Mouse (Mus musculus) layer of hippocampus, adult 18-20 months (tissue): Measurements from ENCODE around the gene Spc25. TPM values are rescaled to one million over a fixed set of nuclear protein-coding genes. Genes with fewer than 3 reads are reported as not detected.

Experiments
- DNase-seq, 2 experiments: peaks; one replicate each; pipeline ENCODE4 v3.0.0; 2022; ENCODE audit warnings: low spot score in 2 of 2
- total RNA-seq, 2 experiments: library from RNA; stranded (reverse); gene quantifications; 2 replicates each; pipeline ENCODE4 v1.2.3; 2021

The Spc25 gene
- total RNA-seq, 2 experiments from 2014 or later, result 0.27 to 0.46 TPM

GRCm38 (mm10) chr2:69188732-69189131 is 17.3 kb downstream of the Spc25 start:
- peak in 1 of 2 experiments; percentile 54 for DNase-seq

GRCm38 (mm10) chr2:69187990-69188389 is 18.0 kb downstream of the Spc25 start:
- no peak for DNase-seq

GRCm38 (mm10) chr2:69179721-69180120 is 26.3 kb downstream of the Spc25 start:
- no peak for DNase-seq

GRCm38 (mm10) chr2:69175296-69175695 is 30.7 kb downstream of the Spc25 start:
- peak in 1 of 2 experiments; percentile 48 for DNase-seq

- peak in 1 of 2 experiments; percentile 11 for DNase-seq
Observed at GRCm38 (mm10) chr2:69170395-69171077, 35.5 kb downstream of the Spc25 start.

GRCm38 (mm10) chr2:69158907-69159306 is 47.1 kb downstream of the Spc25 start:
- DNase-seq, result no peak

- no peak for DNase-seq
Observed at GRCm38 (mm10) chr2:69156283-69156682, 49.7 kb downstream of the Spc25 start.

- DNase-seq, result no peak
Observed at GRCm38 (mm10) chr2:69155861-69156260, 50.1 kb downstream of the Spc25 start.

GRCm38 (mm10) chr2:69150841-69151240 is 55.2 kb downstream of the Spc25 start:
- no peak for DNase-seq

- no peak for DNase-seq
Observed at GRCm38 (mm10) chr2:69149154-69149553, 56.8 kb downstream of the Spc25 start.

GRCm38 (mm10) chr2:69148691-69149090 is 57.3 kb downstream of the Spc25 start:
- DNase-seq, result no peak

Other genes starting within 250 kb of the Spc25 start
- 1 to 10 TPM; 5.4 to 6.0 TPM for gene Nostrin, start 70.4 kb downstream of the Spc25 start, total RNA-seq
- not detected for gene G6pc2, start 4.9 kb upstream of the Spc25 start, total RNA-seq
- gene Abcb11, start 136.4 kb upstream of the Spc25 start, total RNA-seq, result not detected
- gene Dhrs9, start 174.3 kb upstream of the Spc25 start, total RNA-seq, result not detected